Mouse (Mus musculus) layer of hippocampus, adult 11-12 months (tissue): ENCODE results near the gene Atp8b3.

Experiments used
- DNase-seq: peaks from one replicate; pipeline ENCODE4 v3.0.0; 2022; ENCODE audit warnings: low spot score

Gene Atp8b3

GRCm38 (mm10) chr10:80538710-80539394 is at the start of gene Atp8b3:
TSS of gene Atp8b3 (minus strand) at chr10:80539124.
- DNase-seq = peak; percentile 45

- peak; percentile 39 for DNase-seq
These were observed 48.4 kb upstream of the Atp8b3 start for GRCm38 (mm10) chr10:80587305-80587657.

- DNase-seq = peak; percentile 21
These were observed 47.7 kb upstream of the Atp8b3 start for GRCm38 (mm10) chr10:80586407-80587304.

GRCm38 (mm10) chr10:80585581-80585980 is 46.7 kb upstream of the Atp8b3 start:
- DNase-seq = no peak

- peak; percentile 20 for DNase-seq
These were observed 46.0 kb upstream of the Atp8b3 start for GRCm38 (mm10) chr10:80584642-80585552.

GRCm38 (mm10) chr10:80584045-80584488 is 45.1 kb upstream of the Atp8b3 start:
- peak; percentile 33 for DNase-seq

- DNase-seq = no peak
These were observed 44.1 kb upstream of the Atp8b3 start for GRCm38 (mm10) chr10:80583047-80583446.

GRCm38 (mm10) chr10:80578911-80579310 is 40.0 kb upstream of the Atp8b3 start:
- peak; percentile 70 for DNase-seq

- DNase-seq = peak; percentile 86
These were observed 39.3 kb upstream of the Atp8b3 start for GRCm38 (mm10) chr10:80578131-80578750.

GRCm38 (mm10) chr10:80577195-80578130 is 38.5 kb upstream of the Atp8b3 start, which contains the start of gene Klf16:
TSS of gene Klf16 (minus strand) at chr10:80577321.
- DNase-seq = peak; percentile 98

GRCm38 (mm10) chr10:80576351-80577194 is 37.6 kb upstream of the Atp8b3 start:
- DNase-seq = peak; percentile 56

GRCm38 (mm10) chr10:80575925-80576324 is 37.0 kb upstream of the Atp8b3 start:
- DNase-seq = no peak

- no peak for DNase-seq
These were observed 36.0 kb upstream of the Atp8b3 start for GRCm38 (mm10) chr10:80574896-80575295.

- DNase-seq = no peak
These were observed 35.0 kb upstream of the Atp8b3 start for GRCm38 (mm10) chr10:80573944-80574343.

- no peak for DNase-seq
These were observed 33.6 kb upstream of the Atp8b3 start for GRCm38 (mm10) chr10:80572477-80572876.

- DNase-seq = peak; percentile 55
These were observed 32.2 kb upstream of the Atp8b3 start for GRCm38 (mm10) chr10:80570871-80571836.

- DNase-seq = no peak
These were observed 31.5 kb upstream of the Atp8b3 start for GRCm38 (mm10) chr10:80570419-80570818.

GRCm38 (mm10) chr10:80569664-80570066 is 30.7 kb upstream of the Atp8b3 start:
- peak; percentile 60 for DNase-seq
